Mouse (Mus musculus): ENCODE results near the gene Chrnb4.
A peak's percentile ranks its signal among the peaks of the same experiment; 100 is the strongest.

Gene Chrnb4

DNA sequence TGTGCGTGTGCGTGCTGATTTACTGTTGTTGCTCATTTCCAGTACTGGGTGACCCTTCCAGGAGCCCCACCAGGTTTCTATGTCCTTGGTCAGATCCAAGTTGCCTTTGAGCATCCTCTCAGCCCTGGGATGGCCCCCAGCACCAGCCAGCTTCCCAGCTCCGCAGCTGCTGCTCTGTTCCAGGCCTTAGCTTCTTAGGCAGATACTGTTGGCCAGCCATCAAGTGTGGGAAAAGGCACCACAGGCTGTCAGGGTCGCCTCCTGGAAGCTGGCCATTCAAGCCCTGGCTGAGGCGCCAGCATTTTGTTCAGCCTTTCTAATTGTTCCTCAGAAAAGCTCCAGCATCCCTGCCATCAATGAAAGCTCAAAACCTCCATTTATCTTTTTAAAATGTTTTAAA lies 8.6 kb downstream of the Chrnb4 start:
- Histone ChIP-seq H3K27me3 (ENCODE audit: control insufficient read depth, insufficient read depth, low read length, poor library complexity, severe bottlenecking) (no peaks in the 10 kb centered on the region), H3K36me3 (ENCODE audit: control insufficient read depth, insufficient read depth, low read length, poor library complexity, severe bottlenecking) (no peaks in the 10 kb centered on the region)
- DNase-seq (ENCODE audit: low read depth, low spot score) = no peak

GRCm38 (mm10) chr9:55038948-55039347 lies 9.6 kb downstream of the Chrnb4 start:
- Histone ChIP-seq H3K36me3 (ENCODE audit: control insufficient read depth, insufficient read depth, low read length, poor library complexity, severe bottlenecking) (no peaks in the 10 kb centered on the region), H3K27me3 (ENCODE audit: control insufficient read depth, insufficient read depth, low read length, poor library complexity, severe bottlenecking) (no peaks in the 10 kb centered on the region)
- no peak for DNase-seq (ENCODE audit: low read depth, low spot score)

- no peaks in the 10 kb centered on the region for H3K27me3 ChIP-seq (ENCODE audit: control insufficient read depth, insufficient read depth, low read length, poor library complexity, severe bottlenecking)
- H3K36me3 ChIP-seq (ENCODE audit: control insufficient read depth, insufficient read depth, low read length, poor library complexity, severe bottlenecking) = no peaks in the 10 kb centered on the region
- no peak for DNase-seq (ENCODE audit: low read depth, low spot score)
These were observed 17.0 kb downstream of the Chrnb4 start for GRCm38 (mm10) chr9:55031435-55032167.

DNA sequence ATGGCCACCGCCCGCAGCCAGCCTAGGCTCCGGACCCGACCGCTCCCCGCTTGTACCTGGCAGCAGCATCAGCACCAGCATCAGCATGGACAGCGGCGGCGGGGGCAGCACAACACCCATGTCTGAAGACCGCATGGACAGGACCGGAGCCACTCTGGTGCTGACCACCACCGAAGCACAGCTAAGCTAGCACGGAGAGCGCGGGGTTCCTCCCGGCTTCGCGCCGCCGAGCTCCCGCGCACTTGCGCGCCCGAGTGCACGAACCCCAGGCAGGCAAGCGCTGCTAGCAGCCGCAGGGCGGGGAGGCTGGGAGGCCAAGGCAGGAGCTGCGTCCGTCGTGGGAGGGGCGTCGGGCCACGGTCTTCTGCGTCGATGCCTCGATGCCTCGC lies 22.3 kb downstream of the Chrnb4 start, which contains the start of gene Chrna3:
Chrna3 (minus strand) TSS at position 288 of the 389 bp plus-strand sequence.
- no peak for DNase-seq (ENCODE audit: low read depth, low spot score)
- no peaks in the 10 kb centered on the region for H3K27me3 ChIP-seq (ENCODE audit: control insufficient read depth, insufficient read depth, low read length, poor library complexity, severe bottlenecking)
- no peaks in the 10 kb centered on the region for H3K36me3 ChIP-seq (ENCODE audit: control insufficient read depth, insufficient read depth, low read length, poor library complexity, severe bottlenecking)

DNA sequence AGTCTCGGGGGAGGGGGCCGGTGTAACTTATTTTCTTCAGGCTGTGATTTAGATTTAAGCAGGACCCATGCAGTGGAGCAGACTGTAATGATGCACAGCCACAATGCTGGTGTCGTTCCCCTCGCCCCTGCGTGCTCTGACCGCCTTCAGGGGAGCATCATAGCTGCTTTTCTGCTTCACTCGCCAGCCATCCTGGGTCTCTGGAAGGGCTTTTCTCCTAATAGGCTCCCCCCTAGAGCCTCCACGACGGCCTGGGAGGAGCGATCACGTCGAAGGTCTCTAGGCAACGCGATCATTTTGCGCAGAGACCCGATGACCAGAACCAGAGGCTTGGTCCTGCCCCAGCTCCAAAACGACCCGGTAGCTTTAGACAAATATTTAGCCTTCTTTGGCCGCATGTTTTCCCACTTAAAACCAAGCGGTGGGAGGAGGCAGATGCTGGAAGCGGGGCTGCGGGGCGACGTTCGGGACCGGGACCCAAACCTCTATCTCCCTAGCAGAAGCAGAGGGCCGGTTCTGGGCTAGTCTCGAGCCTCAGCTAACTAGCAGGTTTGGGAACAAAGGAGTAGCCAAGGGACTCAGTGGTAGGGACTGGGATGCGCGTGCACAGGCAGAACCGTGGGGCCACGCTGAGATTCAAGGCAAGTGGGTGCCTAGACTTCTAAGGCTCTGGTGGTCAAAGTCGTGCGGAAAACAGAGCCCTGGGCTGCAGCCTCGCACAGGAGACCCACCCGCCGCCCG lies 22.9 kb downstream of the Chrnb4 start:
- Histone ChIP-seq H3K36me3 (ENCODE audit: control insufficient read depth, insufficient read depth, low read length, poor library complexity, severe bottlenecking) (no peaks in the 10 kb centered on the region), H3K27me3 (ENCODE audit: control insufficient read depth, insufficient read depth, low read length, poor library complexity, severe bottlenecking) (no peaks in the 10 kb centered on the region)
- DNase-seq (ENCODE audit: low read depth, low spot score) = no peak

- DNase-seq (ENCODE audit: low read depth, low spot score) = peak; percentile 83
These were observed 24.5 kb downstream of the Chrnb4 start for GRCm38 (mm10) chr9:55023902-55024583.

GRCm38 (mm10) chr9:55023326-55023725 lies 25.3 kb downstream of the Chrnb4 start:
- H3K27me3 ChIP-seq (ENCODE audit: control insufficient read depth, insufficient read depth, low read length, poor library complexity, severe bottlenecking) = no peaks in the 10 kb centered on the region
- no peaks in the 10 kb centered on the region for H3K36me3 ChIP-seq (ENCODE audit: control insufficient read depth, insufficient read depth, low read length, poor library complexity, severe bottlenecking)
- no peak for DNase-seq (ENCODE audit: low read depth, low spot score)

More at GRCm38 (mm10) chr9:55023902-55024583, 24.5 kb downstream of the Chrnb4 start:
- no peaks in the 10 kb centered on the region for H3K36me3 ChIP-seq (ENCODE audit: control insufficient read depth, insufficient read depth, low read length, poor library complexity, severe bottlenecking)
- no peaks in the 10 kb centered on the region for H3K27me3 ChIP-seq (ENCODE audit: control insufficient read depth, insufficient read depth, low read length, poor library complexity, severe bottlenecking)

DNA sequence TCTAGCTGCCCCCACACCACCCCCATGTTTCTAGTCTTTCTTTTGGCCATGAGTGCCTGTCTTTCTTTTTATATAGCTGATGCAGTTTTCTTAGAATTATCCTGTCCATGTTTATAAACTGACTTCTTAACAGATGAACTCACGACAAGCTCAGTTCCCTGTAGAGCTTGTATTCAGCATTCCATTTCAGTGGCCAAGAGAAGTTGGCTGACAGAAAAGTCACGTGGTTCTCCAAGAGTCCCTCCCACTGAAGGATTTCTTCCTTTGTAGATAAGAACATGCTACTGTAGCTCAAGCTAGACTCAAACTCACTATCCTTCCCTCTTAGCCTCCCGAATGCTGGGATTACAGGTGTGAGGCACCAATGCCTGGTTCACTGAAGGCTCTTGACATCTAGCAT lies 31.7 kb downstream of the Chrnb4 start:
- Histone ChIP-seq H3K36me3 (ENCODE audit: control insufficient read depth, insufficient read depth, low read length, poor library complexity, severe bottlenecking) (no peaks in the 10 kb centered on the region), H3K27me3 (ENCODE audit: control insufficient read depth, insufficient read depth, low read length, poor library complexity, severe bottlenecking) (no peaks in the 10 kb centered on the region)
- DNase-seq (ENCODE audit: low read depth, low spot score) = no peak

- no peaks in the 10 kb centered on the region for H3K27me3 ChIP-seq (ENCODE audit: control insufficient read depth, insufficient read depth, low read length, poor library complexity, severe bottlenecking)
- DNase-seq (ENCODE audit: low read depth, low spot score) = no peak
- H3K36me3 ChIP-seq (ENCODE audit: control insufficient read depth, insufficient read depth, low read length, poor library complexity, severe bottlenecking) = no peaks in the 10 kb centered on the region
These were observed 37.8 kb downstream of the Chrnb4 start for GRCm38 (mm10) chr9:55010588-55011350.

DNA sequence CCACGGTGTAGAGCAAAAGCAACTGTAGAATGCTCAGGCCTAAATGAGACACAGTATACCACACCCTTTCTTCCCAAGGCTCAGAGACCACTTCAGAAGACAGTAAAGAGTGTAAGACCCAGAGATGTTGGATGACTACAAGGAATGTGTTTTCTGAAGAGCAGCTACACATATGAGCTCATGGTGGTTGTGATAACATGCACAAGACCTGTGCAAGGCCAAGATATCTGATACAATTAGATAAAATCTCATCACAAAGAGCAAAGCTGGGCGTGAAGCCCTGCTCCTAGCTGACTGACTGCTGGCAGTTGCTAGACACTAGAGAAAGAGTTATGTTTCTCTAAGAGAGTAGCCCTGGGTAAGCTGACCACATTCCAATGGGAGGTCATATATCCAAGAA lies 38.9 kb downstream of the Chrnb4 start:
- DNase-seq (ENCODE audit: low read depth, low spot score) = no peak
- Histone ChIP-seq H3K36me3 (ENCODE audit: control insufficient read depth, insufficient read depth, low read length, poor library complexity, severe bottlenecking) (no peaks in the 10 kb centered on the region), H3K27me3 (ENCODE audit: control insufficient read depth, insufficient read depth, low read length, poor library complexity, severe bottlenecking) (no peaks in the 10 kb centered on the region)

GRCm38 (mm10) chr9:55003609-55004008 lies 45.0 kb downstream of the Chrnb4 start:
- DNase-seq (ENCODE audit: low read depth, low spot score) = no peak
- no peaks in the 10 kb centered on the region for H3K36me3 ChIP-seq (ENCODE audit: control insufficient read depth, insufficient read depth, low read length, poor library complexity, severe bottlenecking)
- H3K27me3 ChIP-seq (ENCODE audit: control insufficient read depth, insufficient read depth, low read length, poor library complexity, severe bottlenecking) = no peaks in the 10 kb centered on the region

DNA sequence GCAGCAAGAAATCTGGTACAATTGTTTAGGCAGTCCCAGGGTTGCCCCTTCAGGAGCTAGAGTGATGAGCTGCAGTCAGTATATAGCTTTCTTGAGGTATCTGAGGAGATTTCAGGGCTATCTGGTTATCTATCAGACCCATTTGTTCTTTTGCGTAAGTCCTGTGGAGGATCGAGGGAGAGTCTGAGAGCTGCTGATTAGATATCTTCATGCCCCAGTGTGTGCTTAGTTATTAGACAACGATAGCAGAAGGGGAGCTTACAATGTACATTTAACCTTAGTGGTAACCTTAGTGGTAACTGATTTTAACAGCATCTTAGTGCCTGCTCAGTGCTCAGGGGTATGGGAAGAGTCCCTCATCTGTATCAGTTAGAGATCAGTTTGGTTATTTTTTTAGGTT lies 52.9 kb downstream of the Chrnb4 start:
- H3K36me3 ChIP-seq (ENCODE audit: control insufficient read depth, insufficient read depth, low read length, poor library complexity, severe bottlenecking) = no peaks in the 10 kb centered on the region
- H3K27me3 ChIP-seq (ENCODE audit: control insufficient read depth, insufficient read depth, low read length, poor library complexity, severe bottlenecking) = no peaks in the 10 kb centered on the region
- no peak for DNase-seq (ENCODE audit: low read depth, low spot score)

DNA sequence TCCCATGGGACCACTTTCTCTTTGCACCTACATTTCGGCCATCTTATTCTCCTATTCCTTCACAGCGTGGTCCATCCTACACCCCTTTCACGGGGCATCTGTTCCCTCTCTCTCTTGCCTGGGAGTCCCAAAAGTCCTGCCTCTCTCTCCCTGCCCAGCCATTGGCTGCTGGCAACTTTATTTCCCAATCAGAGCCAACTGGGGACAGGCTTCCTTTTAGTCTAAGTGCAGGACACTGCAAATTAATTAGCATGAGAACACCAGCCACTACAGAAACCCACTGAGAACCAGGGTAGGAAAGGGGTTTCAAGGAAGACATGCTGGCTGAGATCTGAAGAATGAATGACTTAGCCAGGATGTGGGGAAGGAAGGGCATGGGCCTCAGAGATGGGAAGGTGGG lies 54.2 kb downstream of the Chrnb4 start:
- Histone ChIP-seq H3K27me3 (ENCODE audit: control insufficient read depth, insufficient read depth, low read length, poor library complexity, severe bottlenecking) (no peaks in the 10 kb centered on the region), H3K36me3 (ENCODE audit: control insufficient read depth, insufficient read depth, low read length, poor library complexity, severe bottlenecking) (no peaks in the 10 kb centered on the region)
- no peak for DNase-seq (ENCODE audit: low read depth, low spot score)

GRCm38 (mm10) chr9:54990362-54990761 lies 58.2 kb downstream of the Chrnb4 start:
- DNase-seq (ENCODE audit: low read depth, low spot score) = no peak
- H3K36me3 ChIP-seq (ENCODE audit: control insufficient read depth, insufficient read depth, low read length, poor library complexity, severe bottlenecking) = no peaks in the 10 kb centered on the region
- no peaks in the 10 kb centered on the region for H3K27me3 ChIP-seq (ENCODE audit: control insufficient read depth, insufficient read depth, low read length, poor library complexity, severe bottlenecking)
